Mouse (Mus musculus): ENCODE measurements around the gene Ptpn20.

Ptpn20 gene

DNA sequence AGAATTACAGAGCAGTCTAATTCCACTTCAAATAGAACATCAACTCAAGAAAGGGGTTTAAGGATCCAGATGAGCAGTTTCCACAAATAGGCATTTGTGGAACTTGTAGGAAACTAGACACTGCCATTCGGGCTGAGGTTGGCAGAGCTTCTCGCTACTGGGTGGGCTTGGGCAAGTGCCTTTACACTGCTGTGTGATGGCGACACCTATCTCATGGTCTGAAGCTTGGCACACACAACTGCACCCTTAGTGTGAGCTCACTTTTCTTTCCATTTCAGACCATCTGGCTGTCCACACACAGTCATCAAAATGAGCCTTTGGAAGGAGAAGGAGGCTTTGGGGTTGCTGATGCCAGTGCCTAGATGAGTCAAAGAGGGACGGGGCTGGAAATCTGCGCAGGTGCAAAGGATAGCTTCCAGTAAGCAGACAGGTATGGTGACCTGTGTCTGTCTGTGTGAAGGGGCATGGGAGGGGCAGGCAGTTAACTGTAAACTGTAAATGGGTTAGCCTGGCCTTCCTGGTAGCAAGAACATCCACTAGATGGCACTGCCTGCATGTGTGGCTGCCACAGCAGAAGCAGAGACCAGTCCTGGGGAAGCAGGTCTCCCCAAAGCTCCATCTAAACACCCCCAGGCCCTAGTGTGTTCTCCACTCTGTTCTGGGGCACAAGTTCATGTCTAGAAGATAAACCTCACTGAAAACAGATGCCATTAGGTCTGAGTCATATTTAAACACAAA is 84.5 kb downstream of the Ptpn20 start:
- DNase-seq (ENCODE audit: low spot score in 2 of 2): peak; percentile 45 to 72

DNA sequence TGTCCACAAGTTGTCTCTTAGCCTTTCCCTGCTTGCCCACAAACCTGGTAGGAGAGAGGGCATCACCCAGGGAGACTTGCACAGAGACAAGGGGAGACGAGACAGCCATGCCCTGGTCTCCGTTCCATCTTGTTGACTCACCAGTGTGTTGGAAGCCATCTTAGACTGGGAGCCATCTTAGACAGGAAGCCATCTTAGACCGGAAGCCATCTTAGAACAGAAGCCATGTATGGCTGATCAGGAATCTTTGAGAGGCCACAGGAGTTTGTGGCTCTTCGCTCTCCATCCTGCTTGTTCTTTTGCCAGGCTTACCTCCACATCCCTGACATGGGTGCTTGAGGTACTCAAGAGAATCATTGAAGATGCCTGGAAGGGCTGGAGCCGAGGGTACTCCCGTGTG is 89.0 kb downstream of the Ptpn20 start:
- no peak for DNase-seq (ENCODE audit: low spot score in 2 of 2)

DNA sequence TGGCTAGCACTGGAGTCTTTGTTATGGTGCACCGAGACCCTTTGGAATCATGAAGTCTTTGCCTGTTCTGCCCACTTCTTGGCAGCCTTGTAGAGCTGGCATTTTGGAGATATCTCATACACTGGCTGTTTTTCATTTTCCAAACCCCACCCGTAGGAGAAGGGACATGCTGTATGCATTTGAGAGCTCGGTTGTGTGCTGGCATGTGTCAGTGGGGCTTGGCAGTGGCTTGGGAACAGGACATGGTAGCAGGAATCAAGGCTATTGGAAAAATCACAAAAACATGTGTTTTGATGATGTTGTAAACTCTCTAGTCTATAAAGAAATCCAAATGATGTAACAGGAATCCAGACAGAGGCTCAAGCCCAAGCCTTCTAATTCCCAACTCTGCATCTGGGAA is 89.7 kb downstream of the Ptpn20 start:
- no peak for DNase-seq (ENCODE audit: low spot score in 2 of 2)

DNA sequence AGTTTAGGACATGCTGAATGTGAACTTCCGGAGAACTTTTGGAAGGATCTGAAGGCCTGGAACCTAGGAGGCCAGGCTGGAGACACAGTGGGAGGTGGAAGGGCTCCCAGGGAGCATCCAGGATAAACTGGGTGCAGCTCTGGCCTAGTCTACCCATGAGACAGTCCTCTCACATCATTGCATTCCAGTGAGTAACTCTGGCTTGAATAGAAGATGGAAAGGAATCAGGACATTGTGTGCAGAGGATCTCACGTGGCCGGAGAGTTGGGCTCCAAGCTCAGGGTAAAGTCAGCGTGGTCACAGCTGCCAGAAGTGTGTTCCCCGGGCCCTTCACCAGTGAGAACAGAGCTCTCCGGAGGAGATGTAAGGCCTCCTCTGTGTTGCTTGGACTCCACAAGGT is 91.6 kb downstream of the Ptpn20 start:
- DNase-seq (ENCODE audit: low spot score in 2 of 2): no peak

DNA sequence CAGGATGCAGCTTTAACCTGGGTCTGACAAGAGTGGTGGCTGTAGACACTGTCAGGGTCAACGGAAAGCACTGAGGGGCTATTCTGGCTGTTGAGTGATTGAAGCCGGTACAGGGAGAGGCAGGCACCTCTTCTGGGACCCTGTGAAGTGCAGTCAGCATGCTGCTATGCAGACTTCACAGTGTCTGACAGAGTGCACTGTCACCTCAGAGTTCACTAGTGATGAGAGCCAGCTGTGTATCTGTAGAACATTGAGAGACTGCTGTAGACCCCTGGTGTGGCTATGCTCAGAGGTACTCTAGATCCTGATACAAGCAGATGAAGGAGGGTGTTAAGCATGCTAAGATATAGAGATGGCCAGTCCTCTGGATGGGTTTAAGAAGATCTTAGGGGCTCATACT is 93.8 kb downstream of the Ptpn20 start:
- no peak for DNase-seq (ENCODE audit: low spot score in 2 of 2)

DNA sequence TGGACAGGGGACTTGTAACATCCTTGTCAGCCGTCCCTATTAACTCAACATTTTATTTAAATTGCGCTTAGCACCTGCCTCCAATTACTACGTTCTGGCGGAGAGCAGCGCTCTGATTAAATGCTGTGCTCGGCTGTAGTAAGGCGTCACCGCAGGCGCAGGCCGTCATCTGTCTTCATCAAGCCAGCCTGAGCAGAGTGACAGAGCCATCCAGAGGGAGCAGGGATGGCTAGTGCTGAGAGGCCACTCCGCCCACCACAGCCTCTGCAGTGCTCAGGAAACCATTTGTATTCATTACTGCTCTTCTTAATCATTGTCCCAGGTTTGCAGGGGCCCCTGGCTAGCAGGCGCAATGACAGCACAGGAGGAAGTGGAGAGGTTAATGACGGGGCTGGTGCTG is 94.7 kb downstream of the Ptpn20 start:
- no peak for DNase-seq (ENCODE audit: low spot score in 2 of 2)

DNA sequence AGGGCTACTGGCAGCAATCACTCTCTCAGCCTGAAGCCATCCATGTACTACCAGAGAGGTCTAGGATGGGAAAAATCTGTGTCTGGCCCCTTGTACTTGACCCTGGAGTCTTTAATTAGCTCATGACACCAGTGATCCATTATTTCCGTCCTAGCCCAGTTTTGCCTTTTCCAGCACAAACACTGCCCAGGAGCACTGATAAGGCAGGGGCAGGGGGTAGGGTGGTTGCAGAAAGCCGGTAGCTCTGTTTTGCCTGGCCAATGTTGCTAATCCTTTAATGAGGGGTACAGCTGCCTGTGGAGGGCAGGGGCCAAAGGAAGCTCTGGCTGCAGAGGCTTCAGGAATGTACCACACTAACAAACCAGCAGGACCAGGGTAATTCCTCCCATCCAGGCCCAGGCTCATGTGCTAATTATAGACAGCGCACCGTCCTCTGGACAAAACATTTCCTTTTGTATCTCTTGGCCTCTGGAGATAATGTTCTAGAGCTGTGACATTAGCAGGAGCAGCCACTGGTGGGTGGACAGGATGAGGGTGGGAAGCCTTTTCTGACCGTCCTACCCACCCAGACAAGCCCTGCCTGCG is 98.5 kb downstream of the Ptpn20 start:
- no peak for DNase-seq (ENCODE audit: low spot score in 2 of 2)

DNA sequence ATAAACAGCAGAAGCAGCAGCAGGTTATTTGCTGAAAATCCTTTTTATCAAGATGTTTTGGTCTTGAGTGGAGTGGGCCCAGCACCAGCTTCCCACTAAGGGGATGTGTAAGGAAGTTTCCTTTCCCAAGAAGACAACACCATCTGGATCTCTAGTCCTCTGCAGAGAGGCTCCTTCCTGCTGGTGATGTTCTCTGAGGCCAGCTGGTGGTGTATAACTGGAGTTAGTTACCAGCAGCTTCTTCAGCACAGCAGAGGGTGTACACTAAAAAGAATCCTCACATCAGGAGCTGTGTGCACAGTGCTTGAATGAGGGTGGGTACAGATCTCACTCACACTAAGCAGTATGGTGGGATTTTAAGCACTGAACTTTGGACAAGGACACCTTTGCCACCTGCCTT is 100.0 kb downstream of the Ptpn20 start:
- peak in 1 of 2 experiments; percentile 34 for DNase-seq (ENCODE audit: low spot score in 2 of 2)

All from frontal cortex, postnatal 36 days (tissue).